In genomic region chr3:129822206-129822775, GRCm38 (mm10) we compare ENCODE assay signal across 23 mouse cellular contexts. TPM values are rescaled to one million over a fixed set of nuclear protein-coding genes. Genes with fewer than 3 reads are reported as not detected.
"Had no signal": no experiment of that assay in that cellular context is flagged by ENCODE, and none has a peak within 500 bp of the region (broad histone marks: within the 10 kb centered on the region; RNA-seq: fewer than 3 reads in every experiment).

Gene Rrh, minus strand, starts transcription at chr3:129822587.

- H3K9ac ChIP-seq: lung, embryonic 14.5 days; midbrain, embryonic 12.5 days; neural tube, embryonic 13.5 days; neural tube, embryonic 15.5 days had no signal

- H3K4me1 ChIP-seq: midbrain, embryonic 10.5 days; midbrain, embryonic 12.5 days; neural tube, embryonic 13.5 days; neural tube, embryonic 15.5 days had no signal

- ATAC-seq: midbrain, embryonic 16.5 days had no signal

- H3K27me3 ChIP-seq: midbrain, embryonic 12.5 days; neural tube, embryonic 13.5 days; neural tube, embryonic 15.5 days had no signal

- H3K9me3 ChIP-seq: midbrain, embryonic 10.5 days; midbrain, embryonic 12.5 days; neural tube, embryonic 13.5 days; neural tube, embryonic 15.5 days had no signal

- H3K27ac ChIP-seq: midbrain, embryonic 10.5 days; midbrain, embryonic 12.5 days; neural tube, embryonic 13.5 days; neural tube, embryonic 15.5 days had no signal

- DNase-seq: lung, adult 18-20 months; lung, embryonic 14.5 days; lung, postnatal 4 days; right cerebral cortex, adult 18-20 months; right cerebral cortex, postnatal 25 days; right cerebral cortex, postnatal 4 days; spleen, adult 18-20 months; thymus, adult 18-20 months; thymus, postnatal 14 days; thymus, postnatal 36 days had no signal

- H3K4me2 ChIP-seq: lung, embryonic 14.5 days; midbrain, embryonic 12.5 days; neural tube, embryonic 13.5 days; neural tube, embryonic 15.5 days had no signal

- H3K4me3 ChIP-seq: midbrain, embryonic 10.5 days; midbrain, embryonic 12.5 days; myocyte; neural tube, embryonic 13.5 days; neural tube, embryonic 15.5 days had no signal

RNA-seq across cellular contexts. Expression of gene Rrh, which starts in this region (rescaled TPM):
- polyA plus RNA-seq: liver, embryonic 16.5 days; lung, embryonic 16.5 days; midbrain, embryonic 12.5 days; myocyte; neural tube, embryonic 11.5 days; neural tube, embryonic 15.5 days; small intestine, adult 2 months; stomach, embryonic 14.5 days; stomach, embryonic 16.5 days; thymus, postnatal 0 days had no signal
